Mouse (Mus musculus): ENCODE data around the gene Gtsf2.
"Not testable (repeated sequence)": the region's sequence is repeated elsewhere in the genome, so short reads cannot be mapped to it uniquely, and the experiment has no call there.

Gene Gtsf2

DNA sequence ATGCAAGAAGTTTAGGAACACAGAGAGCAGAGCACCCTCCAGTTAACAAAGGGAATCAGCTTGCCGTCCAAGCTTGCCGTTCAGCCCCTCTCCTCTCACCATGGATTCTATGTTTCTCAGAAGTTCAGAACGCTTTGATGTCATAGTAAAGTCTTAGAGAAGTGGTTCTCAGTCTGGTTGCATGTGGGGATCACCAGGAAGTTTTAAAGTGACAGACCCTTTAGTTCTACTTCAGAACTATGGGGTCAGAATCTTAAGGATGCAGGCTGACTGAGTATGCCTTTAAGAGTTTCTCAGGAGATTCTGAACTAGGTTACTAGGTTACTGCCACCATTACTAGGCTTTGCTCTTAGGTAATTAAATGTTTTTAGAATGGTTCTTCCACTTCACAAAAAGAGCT lies at the start of gene Gtsf2:
Gene Gtsf2, minus strand, starts transcription at position 101 of the 400 bp plus-strand sequence.
- in situ Hi-C loops (cut with MseI, MboI) = no loop called here

DNA sequence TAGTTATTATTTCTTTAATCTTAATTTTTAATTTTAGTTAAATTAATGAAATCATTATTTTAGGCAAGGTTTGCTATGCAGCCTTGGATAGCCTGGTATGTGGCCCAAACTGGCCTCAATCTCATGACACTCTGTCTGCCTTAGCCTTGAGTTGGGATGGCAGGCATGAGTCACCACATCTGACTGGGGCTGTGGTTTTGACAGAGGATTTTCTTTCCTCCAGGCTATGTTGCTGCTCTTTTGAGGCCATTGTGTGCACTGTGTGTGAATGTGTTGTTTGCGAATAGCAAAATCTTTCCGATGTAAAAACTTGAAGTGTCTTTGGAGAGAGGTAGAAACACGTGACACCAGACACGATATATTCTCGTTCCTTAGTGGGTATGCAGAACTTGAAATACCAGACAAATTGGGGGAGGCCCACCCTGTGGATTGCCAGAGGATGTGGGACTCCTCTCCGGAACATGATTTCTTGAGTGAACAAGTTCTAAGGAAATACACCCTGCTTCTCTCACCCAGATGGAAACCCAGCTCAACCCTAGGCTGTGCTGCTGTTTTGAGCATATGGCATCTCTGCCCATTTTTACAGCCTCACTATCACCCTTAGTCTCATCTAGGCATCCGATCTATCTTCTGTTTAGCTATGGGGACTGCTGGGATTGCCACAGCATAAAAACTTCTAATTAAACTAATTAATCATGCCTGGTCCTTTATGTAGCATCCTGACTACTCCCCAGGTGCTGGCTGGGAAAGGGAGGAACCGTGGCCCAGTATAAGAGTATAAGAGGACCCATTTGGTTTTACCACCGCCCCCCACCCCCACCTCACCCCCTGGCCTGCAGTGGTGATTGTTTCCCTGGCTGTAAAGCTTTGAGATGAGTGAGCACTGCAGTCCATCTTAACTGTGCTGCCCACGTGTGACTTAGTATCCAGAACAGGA lies 48.2 kb upstream of the Gtsf2 start:
- in situ Hi-C loops (cut with MseI, MboI) = no loop called here

DNA sequence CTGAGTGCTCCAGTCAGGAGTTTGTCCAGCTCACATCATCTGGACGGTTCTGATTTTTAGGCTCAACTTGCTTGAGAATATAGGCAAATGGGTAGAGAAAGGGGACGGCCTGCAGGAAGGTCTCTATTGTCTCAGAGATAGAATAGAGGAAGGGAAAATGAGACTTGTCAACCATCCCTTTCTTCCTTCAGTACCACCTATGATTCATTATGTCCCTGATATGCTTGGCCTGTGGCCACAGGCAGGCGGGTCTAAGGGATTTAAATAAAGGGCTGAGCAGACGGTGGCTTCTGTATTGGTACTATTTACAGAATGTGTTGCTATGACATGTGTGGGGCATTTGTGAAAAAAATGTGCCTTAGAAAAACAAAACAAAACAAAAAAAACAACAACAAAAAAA lies 40.1 kb upstream of the Gtsf2 start:
- in situ Hi-C loops (cut with MseI, MboI) = no loop called here

DNA sequence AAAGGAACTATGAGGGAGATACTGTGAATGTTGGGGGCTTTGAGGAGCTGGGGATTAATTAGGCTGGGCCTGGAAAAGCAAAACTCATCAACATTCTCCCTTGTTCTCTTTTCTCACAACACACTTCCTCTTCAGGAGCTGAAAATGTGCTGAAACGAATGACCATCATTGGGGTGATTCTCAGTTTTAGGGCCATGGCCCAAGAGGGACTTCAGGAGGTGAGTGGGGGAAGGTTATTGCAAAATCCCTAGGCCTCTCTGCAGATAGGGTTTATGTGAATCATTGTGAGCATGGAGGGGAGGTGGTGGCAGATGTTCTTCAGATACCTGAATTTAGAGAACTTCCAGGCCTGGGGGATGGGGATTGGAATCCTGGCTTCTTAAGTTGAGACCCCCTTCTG lies 38.4 kb upstream of the Gtsf2 start:
- in situ Hi-C loops (cut with MseI, MboI) = no loop called here

DNA sequence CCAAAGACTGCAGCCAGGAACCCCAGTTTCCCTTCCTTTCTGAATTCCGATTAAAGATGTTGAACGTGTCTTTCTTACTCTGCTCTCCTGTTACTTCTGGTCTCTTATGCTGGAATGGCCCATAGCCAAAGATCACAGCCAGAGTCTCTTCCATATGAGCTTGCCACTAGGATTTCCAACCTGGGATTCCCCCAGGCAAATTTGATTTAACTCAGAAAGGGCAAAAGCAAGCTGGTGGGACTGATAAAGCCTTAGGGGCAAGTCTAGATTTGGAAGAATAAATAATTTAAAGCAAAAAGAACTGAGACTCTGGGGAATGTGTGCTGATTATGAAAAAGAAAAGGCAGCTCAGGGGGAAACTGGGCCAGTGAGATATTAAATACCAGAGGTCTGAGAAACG lies 36.8 kb upstream of the Gtsf2 start:
- in situ Hi-C loops (cut with MseI, MboI) = no loop called here

DNA sequence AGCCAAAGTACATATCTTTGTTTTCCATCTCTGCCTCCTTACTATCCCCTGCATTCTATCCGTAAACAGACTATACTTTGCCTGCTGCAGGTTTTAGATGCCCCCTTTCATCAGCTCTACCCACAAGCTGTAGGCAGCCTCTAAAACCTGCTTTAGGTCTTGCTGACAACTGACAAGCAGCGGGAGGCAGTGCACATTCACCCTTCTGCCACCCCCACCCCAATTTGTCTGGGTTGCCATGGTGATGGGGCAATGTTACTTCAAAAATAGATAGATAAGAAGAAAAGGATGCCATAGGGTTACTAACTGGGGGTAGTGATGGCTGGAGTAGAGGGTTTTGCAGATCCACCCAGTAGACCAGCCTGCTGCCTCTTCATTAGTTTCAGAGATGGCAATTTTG lies 36.2 kb upstream of the Gtsf2 start:
- in situ Hi-C loops (cut with MseI, MboI) = loop anchor here in 1 of 2 experiments (5.0 kb wide), 1 partner anchor 68 kb away; no protein-coding TSS in a partner anchor

DNA sequence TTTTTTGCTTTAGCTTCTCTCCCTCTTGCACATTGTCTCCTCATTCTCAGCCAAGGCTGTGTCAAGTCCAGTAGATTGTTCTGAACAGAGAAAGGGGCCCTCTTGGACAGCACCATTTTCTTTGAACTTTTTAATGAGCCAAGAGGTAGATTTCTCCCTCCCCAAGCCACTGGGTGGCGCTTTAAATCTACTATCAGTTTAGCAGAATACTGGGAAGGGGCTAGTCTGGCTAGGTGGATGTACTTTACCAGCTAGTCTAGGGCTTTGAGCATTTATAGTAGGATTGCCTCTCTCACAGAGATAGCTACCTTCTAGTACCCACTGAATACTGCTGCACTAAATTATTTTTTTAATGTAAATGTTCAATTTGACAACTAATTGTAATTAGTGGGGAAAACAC lies 34.2 kb upstream of the Gtsf2 start:
- in situ Hi-C loops (cut with MseI, MboI) = loop anchor here in 1 of 2 experiments (5.0 kb wide), 1 partner anchor 70 kb away; no protein-coding TSS in a partner anchor

DNA sequence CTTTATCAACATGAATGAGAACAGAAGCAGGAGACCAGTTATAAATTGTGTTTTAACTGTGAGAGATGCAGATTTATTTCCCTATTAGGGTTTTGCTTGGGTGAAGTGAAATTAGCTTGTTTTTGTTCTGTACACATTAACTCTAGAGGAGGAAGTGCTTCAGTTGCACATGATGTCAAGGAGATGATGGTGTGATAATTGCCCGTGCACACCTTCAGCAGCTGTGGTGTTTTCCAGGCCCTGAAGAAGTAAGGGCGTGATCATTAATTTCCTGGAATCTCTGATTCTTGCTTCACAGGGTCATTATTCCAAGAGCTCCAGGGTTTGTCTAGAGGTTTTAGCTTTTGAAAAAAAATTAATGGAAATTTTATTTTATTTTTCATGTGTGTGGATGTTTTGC lies 31.9 kb upstream of the Gtsf2 start:
- in situ Hi-C loops (cut with MseI, MboI) = loop anchor here in 1 of 2 experiments (5.0 kb wide), 1 partner anchor 72 kb away; no protein-coding TSS in a partner anchor

DNA sequence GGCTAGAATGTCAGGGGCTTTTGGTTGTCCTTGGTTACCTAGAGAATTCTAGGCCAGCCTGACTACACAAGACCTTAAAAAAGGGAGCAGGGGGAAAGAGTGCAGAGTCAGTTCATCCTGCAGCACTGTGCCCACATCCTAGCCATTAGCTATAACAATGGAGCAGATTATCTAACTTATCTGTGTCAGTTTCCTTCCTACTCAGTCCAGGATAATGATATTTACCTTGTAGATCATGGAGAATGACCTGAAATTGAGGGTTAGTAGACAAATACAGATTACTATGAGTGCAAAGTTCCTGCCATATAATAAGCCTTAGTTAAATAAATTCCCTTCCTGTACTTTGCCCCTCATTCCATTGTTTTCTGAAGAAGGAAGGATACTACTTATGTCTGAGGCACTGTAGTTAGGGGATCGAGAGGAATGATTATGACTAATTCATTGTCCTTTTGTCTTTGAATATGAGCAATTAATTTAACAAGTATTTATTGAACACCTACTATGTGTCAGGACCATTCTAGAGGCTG lies 30.9 kb upstream of the Gtsf2 start:
- in situ Hi-C loops (cut with MseI, MboI) = no loop called here

DNA sequence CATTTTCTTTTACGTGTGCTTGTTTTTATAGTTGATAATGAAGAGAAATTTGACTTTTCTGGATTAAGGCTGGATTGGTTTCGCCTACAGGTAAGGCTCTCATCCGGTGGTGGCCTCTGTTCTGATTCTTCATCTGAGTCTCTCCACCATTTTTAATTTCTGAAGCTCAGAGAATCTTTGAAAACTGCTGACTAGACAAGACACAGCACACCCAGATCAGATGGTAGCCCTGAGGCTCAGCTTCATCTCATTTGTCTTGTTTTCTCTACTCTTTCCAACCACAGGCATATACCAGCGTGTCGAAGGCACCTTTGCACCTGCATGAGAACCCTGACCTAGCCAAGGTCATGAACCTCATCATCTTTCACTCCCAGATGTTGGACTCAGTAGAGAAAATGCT lies 25.5 kb upstream of the Gtsf2 start:
- in situ Hi-C loops (cut with MseI, MboI) = no loop called here

DNA sequence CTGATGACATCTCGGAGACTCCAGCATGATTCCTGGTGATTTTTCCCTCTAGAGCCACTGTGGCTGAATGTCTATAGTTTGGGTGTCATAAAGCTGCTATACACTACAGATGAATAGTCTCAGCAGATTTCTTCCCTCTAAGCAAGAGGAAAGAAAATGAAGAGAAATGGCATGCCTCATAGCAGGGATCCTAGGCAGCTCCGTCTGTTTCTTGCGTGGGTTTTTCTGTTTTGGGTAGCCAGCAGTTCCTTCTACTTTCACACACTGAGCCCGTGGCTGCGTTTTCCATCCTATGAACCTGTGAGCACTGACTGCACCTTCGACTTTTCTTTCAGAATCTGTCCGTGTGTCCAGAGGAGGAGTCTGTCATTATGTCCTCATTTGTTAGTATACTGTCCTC lies 24.9 kb upstream of the Gtsf2 start:
- in situ Hi-C loops (cut with MseI, MboI) = no loop called here

DNA sequence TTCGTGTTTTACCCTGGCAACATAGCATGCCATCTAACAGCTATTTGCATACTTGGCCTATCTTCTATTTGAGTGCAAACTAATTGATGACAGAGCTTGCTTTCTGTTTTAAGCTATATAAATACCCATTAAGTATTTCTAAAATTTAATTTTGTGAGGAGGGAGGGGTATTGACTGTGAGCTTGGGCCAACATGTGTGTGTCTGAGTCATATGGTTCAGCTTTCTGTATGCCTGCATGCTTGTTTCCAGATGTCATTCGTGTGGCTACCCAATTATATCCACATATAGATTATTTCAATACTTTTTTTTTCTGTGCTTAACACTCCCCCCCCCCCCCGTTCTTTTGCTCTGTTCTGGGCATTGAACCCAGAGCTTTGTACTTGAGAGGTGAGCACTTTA lies 24.0 kb upstream of the Gtsf2 start:
- in situ Hi-C loops (cut with MseI, MboI) = no loop called here

DNA sequence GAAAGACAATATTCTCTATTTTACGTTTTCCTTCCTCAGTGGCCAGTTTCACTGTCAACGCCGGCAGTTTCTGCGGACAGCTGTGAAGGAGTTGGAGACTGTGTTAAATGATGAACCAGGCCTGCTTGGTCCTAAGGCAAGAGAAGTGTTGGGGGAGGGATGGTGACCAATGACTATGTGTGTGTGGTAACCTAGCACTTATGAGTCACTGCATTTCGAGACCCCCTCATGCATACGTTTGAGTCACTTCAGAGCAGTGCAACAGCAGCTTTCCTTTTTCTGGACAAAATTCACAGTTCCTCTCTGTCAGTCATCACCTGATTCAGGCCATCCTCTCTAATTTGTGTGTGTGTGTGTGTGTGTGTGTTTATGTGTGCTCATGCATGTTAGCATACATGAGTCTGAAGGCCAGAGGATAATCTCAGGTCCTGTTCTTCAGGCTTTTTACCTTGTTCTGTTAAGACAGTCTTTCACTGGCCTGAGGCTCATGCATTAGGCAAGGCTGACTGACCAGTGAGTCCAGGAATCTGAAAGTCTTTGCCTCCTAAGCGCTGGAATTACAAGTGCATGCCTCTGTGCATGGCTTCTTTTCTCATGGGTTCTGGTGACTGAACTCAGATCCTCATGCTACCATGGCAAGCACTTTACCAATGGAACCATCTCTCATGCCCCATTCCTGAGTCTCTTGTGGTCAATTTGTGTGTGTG lies 23.4 kb upstream of the Gtsf2 start:
- in situ Hi-C loops (cut with MseI, MboI) = no loop called here

DNA sequence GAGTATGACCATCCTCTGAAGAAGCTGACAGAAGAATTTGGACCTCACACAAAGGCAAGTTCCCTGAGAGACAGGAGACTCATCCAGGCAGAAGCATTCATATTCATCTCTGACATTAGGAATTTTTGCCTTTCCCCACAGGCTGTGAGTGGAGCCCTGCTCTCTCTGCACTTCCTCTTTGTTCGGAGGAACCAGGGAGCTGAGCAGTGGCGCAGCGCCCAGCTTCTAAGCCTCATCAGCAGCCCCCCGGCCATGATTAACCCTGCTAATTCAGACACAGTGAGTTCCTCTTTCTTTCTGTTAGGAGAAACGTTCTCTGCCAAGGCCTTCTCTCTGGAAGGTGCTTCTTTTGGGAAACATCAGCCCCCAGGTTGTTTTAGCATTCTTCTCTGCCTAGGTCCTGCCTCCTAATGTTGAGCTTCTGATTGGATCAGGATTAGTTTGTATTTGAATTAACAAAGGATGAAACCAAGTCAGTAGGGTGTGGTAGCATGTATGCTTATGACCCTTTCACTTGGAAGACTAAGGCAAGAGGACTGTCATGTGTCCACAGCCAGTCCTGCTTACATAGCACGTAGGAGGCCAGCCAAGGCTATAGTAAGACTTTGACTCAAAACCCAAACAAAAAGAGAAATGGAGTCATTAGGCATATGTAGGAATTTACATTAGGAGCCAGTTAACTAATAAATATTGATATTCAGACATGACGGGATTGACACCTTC lies 14.4 kb upstream of the Gtsf2 start:
- in situ Hi-C loops (cut with MseI, MboI) = no loop called here

DNA sequence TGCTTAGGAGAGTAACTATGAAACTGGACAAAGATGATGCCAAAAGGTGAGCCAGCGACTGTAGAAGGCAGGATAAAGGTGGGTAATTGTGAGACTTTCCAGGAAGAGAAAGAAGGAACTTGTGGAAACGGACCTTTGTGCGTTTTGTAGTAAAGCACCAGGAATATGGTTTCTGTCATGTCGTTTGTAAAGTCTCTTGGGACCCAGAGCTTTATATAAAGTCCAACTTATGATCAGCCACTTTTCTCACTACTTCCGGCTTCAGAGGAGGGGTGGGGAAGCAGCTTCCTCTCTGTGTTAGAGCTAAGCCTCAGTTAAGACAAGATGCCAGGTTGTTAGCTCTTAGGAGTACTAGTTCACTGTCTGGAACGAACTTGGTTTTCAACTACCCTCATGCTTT lies 6.2 kb upstream of the Gtsf2 start:
- in situ Hi-C loops (cut with MseI, MboI) = no loop called here

DNA sequence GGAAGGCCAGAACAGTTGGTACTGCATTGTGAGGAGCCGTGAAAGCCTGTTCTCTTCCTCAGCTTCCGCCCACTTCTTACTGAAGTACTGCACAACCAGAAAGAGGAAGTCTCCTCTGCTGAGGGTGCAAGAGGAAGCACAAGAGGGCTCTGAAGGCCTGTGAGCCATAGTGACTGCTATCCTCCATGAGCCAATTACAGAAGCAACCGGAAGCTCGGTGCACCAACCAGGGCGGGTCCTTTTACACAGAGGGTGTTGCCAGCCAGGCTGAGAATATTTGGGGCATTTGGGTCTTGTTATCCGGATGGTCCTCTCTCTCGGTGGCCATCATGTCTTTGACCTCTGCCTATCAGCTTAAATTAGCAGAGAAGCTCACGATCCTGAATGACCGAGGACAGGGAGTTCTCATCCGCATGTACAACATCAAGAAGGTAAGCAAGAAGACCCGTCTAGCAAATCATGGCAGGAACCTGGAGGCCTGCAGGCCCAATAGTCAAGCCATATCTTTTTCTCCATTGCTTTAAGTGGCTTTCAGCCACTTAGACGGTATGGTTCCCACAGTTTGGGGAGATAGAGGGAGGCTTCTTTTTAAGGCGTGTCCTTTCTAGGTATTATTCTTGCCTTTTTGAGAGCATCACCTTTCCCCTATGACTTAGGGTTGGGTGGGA lies 5.4 kb upstream of the Gtsf2 start, which contains the start of gene Nckap1l:
Gene Nckap1l, plus strand, starts transcription at position 244 of the 668 bp plus-strand sequence.
- in situ Hi-C loops (cut with MseI, MboI) = no loop called here

DNA sequence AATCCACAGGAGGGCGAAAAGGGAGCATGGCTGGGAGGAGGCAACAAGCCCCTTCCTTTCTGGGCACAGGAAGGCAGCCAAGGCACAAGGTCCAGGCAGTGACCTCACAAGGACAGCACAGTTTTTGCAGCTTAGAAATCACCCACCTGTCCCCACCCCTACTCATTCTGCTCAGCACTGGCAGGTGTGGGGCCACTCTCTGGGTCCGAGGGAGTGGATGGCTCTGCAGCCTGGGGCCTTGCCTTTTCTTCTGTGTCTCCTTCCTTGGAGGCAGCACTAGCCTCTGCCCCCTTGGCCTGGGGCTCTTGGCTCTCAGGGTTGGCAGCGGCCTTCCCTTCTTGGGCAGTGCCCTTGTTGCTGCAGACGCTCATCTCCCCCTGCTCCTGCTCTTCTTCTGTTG lies 2.3 kb downstream of the Gtsf2 start:
- in situ Hi-C loops (cut with MseI, MboI) = not testable (repeated sequence)

DNA sequence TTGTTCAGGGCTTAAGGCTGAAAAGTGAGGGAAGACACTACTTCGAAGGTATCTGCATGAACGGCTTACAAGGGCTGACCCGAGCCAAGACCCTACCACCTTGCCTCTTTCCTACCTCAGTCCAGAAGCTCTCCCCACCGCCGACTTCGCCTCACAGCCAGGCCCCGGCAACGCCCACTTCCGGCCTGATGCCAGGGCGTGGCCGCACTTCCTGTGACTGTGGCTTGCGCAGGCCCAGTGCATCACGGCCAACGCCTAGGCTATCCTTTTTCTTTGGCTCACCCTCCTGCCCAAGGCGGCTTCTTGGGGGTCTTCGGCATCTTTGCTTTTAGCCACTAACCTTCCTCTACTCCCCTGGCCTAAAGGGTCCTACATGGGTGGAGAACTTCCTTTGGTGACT lies 18.0 kb downstream of the Gtsf2 start, which contains the start of gene Gtsf1:
Gene Gtsf1, minus strand, starts transcription at position 230 of the 400 bp plus-strand sequence.
- in situ Hi-C loops (cut with MseI, MboI) = no loop called here

DNA sequence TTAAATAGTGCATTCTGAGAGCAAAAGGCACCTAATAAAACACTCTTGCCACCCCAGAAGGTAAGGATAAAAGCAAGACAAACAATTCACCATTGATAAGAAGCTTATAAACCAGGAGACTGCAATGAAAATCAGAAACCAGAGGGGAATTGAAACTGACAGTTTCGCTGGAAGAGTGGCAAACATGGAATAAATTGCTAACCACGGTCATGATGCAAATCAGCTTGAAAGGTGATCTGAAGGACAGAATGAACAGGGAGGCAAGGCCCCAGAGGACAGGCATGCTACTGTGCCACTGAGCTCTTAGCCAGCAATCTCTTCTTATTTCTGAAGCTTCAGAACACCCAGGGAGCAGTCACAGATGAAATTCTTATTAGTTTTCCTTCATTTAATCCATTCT lies 21.3 kb downstream of the Gtsf2 start:
- in situ Hi-C loops (cut with MseI, MboI) = no loop called here

DNA sequence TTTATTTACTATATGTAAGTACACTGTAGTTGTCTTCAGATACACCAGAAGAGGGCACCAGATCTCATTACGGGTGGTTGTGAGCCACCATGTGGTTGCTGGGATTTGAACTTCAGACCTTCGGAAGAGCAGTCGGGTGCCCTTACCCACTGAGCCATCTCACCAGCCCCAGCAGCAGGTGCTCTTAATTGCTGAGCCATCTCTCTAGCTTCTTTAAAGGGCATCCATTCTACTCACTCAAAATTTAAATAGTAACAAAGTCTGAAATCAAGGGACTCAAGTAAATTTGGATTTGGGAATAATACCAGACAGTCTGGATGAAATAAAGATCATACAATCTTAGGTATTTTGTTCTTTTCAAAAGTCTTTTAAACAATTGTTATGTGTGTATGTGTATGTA lies 42.7 kb downstream of the Gtsf2 start:
- in situ Hi-C loops (cut with MseI, MboI) = not testable (repeated sequence)

DNA sequence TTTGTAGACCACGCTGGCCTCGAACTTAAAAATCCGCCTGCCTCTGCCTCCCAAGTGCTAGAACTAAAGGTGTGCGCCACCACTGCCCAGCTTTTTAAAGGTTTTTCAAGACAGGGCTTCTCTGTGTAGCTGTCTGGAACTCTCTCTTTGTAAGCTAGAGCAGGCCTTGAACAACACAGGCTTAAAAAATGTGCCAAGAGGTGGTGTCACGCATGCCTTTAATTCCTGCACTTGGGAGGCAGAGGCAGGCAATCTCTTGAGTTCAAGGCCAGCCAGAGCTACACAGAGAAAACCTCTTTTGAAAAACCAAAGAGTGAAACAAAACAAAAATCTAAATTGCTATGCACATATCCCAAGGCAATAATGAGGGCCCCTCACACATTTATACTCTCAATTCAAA lies 46.9 kb downstream of the Gtsf2 start:
- in situ Hi-C loops (cut with MseI, MboI) = no loop called here

Measured in mouse trophoblast stem cell (cell line).